Mouse (Mus musculus) gastrocnemius, adult 2 months (tissue): ENCODE results near the gene Commd9. TPM values are rescaled to one million over a fixed set of nuclear protein-coding genes. Genes with fewer than 3 reads are reported as not detected.

Source experiments
- DNase-seq: peaks from one replicate; pipeline ENCODE4 v3.0.0; 2022
- H3K27ac ChIP-seq: fragments of 200-600 bp; 2 replicates; pipeline ENCODE4 v1.8.1; 2022; ENCODE audit warnings: mild to moderate bottlenecking
- H3K4me3 ChIP-seq: fragments of 200-600 bp; 2 replicates; pipeline ENCODE4 v1.8.1; 2022; ENCODE audit warnings: mild to moderate bottlenecking, moderate library complexity
- CTCF ChIP-seq: fragments of 200-600 bp; IDR thresholded peaks from 2 replicates; pipeline ENCODE4 v1.8.1; 2022; ENCODE audit warnings: antibody characterized with exemption, mild to moderate bottlenecking, moderate library complexity
- intact Hi-C: fragments of 180-260 bp; cut with DNase I; formaldehyde crosslinking; loops from one replicate; pipeline ENCODE4 v1.15.1; 2025
- total RNA-seq, 2 experiments: library from RNA; stranded (reverse); gene quantifications; 2 replicates each; pipeline ENCODE4 v1.2.3; 2021

Gene Commd9
- total RNA-seq, 2 experiments from 2014 or later, result 31.7 to 37.6 TPM

- no peak for TF ChIP-seq CTCF
- no peak overlapping the region for H3K27ac ChIP-seq
- no peak for DNase-seq
- intact Hi-C loops, result no loop called here
- no peak overlapping the region for H3K4me3 ChIP-seq
These were observed 37.1 kb downstream of the Commd9 start for GRCm38 (mm10) chr2:101923181-101923580.

DNA sequence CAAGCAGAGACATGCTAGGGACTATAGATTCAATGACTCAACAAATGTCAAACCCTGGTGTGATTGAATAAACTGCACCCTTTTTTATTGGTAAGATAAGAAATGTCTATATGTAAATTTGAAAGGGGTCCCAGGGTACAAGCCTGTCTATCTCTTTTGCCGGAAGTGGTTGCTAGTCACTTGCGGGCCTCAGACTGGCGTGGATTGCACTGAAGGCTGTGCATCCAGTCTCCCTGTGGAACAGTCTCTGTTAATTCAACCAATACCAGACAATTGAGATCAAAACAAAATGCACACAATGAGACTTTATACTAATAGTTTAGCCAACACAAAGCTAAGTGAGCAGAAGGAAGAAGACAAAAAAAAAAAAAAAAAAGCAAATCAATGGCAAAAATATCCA, 39.1 kb downstream of the Commd9 start:
- no peak overlapping the region for H3K4me3 ChIP-seq
- TF ChIP-seq CTCF, result no peak
- H3K27ac ChIP-seq, result no peak overlapping the region
- no peak for DNase-seq
- intact Hi-C loops, result no loop called here

- TF ChIP-seq CTCF, result no peak
- H3K4me3 ChIP-seq, result no peak overlapping the region
- H3K27ac ChIP-seq, result no peak overlapping the region
- no peak for DNase-seq
- intact Hi-C loops, result no loop called here
These were observed 39.6 kb downstream of the Commd9 start for GRCm38 (mm10) chr2:101925591-101926188.

DNA sequence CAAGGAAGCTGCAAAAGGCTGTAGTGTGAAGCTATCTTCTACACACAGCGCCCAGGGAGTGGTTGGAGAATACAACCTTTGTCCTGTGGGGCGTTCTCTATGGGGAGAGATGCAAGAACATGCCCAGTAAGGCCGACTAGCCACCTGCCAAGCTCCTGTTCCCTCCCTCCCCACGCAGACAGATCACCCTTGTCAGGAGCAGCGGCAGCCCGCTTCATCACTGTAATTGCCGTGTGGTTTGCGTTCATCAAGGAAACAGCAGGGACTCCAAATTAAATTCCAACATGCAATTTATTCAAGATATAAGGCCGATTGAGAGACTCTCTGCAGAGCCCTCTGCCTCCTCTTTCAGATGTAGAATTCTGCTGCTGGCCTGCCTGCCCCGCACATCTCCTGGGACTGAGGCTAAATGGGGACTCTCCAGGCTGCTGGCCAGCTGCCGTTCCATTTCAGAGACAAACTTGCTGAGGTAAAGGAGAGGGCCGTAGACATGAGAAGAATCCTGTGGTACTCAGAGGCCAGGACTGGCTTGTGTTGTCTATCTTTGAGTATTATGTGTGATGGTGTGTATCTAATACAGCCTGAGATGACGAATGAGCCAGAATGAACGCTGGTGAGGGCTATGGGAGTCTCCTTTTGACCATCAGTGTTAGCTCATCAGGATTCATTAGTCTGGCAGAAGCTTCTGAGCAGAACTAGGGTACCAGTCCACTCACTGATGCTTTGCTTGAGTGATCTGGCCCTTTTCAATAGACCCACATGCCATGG, 46.3 kb downstream of the Commd9 start:
- Histone ChIP-seq H3K27ac (no peak overlapping the region), H3K4me3 (no peak overlapping the region)
- intact Hi-C loops, result no loop called here
- no peak for TF ChIP-seq CTCF
- peak; percentile 34 for DNase-seq

DNA sequence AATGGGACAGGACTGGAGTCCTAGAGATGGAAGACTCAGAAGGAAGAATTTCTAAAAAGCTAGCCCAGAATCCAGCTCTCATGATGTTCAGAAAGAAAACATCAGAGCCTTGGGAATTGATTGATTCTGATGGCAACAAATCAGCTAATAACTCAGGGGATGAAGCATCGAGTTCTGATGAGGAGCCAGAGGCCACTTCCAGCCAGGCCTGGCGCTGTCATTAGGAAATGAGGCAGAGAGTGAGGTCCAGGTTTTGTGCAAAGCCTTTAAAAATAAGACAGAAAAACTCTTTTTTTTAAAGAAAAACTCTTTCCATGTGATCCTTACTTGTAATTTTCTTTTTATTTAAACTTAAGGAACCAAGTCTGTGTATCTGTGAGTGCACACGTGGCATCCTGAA, 47.3 kb downstream of the Commd9 start:
- peak; percentile 57 for DNase-seq
- Histone ChIP-seq H3K27ac (no peak overlapping the region), H3K4me3 (no peak overlapping the region)
- TF ChIP-seq CTCF, result no peak
- intact Hi-C loops, result no loop called here

- no peak overlapping the region for H3K27ac ChIP-seq
- no peak overlapping the region for H3K4me3 ChIP-seq
- intact Hi-C loops, result no loop called here
- no peak for DNase-seq
- no peak for TF ChIP-seq CTCF
These were observed 49.0 kb downstream of the Commd9 start for GRCm38 (mm10) chr2:101935006-101935405.

DNA sequence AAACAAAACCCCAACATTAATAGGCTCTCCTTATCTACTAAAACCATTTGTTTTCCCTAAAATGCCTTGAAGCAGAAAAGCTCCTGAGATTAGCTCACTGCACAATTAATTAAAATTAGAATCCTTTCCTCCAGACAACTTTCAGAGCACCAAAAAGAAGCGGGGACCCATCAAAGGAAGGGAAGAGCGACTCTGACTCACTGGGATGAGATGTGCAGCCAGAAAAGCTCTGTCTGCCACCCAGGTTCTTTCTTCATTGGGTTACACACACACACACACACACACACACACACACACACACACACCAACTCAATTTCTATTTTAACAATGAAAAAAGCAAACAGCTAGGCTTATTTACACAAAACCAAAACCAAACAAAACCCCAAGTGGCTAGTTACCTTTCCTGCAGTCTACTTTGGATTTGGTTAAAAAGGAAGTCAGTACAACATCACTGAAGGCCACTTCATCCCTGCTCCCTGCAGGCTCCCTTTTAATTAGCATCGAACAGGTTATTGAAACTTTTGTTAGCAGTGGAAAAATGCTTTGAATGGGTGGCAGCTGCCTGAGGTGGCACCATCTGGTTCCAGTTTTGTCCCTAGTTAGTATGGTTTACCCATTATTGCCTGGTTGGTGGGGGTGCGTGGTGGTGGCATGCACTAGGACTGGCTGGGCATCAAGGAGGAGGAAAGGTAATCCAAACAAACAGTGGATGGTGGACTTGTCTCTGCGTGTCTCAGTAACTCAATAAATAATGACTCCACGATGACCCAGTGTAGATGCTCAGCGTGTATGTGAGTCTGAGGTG, 64.9 kb downstream of the Commd9 start:
- Histone ChIP-seq H3K4me3 (no peak overlapping the region), H3K27ac (no peak overlapping the region)
- DNase-seq, result no peak
- TF ChIP-seq CTCF, result no peak
- intact Hi-C loops, result no loop called here

Other genes starting within 250 kb of the Commd9 start
- gene Rag1, start 236.7 kb upstream of the Commd9 start, total RNA-seq, result not detected
- 10 to 100 TPM; 79.3 to 89.4 TPM for gene B230118H07Rik, start 236.7 kb upstream of the Commd9 start, total RNA-seq
- 10 to 100 TPM in 1 of 2 experiments, 1 to 10 TPM in 1; 9.1 to 11.0 TPM for gene Traf6, start 207.8 kb upstream of the Commd9 start, total RNA-seq
- gene Prr5l, start 3.2 kb upstream of the Commd9 start, total RNA-seq, result under 1 TPM in 1 of 2 experiments, not detected in 1; 0.53 TPM